Mouse (Mus musculus) telencephalon, adult 2 months (tissue): ENCODE measurements around the gene Ssbp3.

Source experiments
- DNase-seq: peaks from one replicate; pipeline ENCODE4 v3.0.0-alpha.2; 2011; ENCODE audit warnings: low read depth, low spot score

The Ssbp3 gene

GRCm38 (mm10) chr4:106985899-106986832 lies 75.7 kb downstream of the Ssbp3 start:
- no peak for DNase-seq

- no peak for DNase-seq
Measured at GRCm38 (mm10) chr4:106987725-106988364, 77.3 kb downstream of the Ssbp3 start.

- DNase-seq: no peak
Measured at GRCm38 (mm10) chr4:106988886-106989225, 78.4 kb downstream of the Ssbp3 start.

GRCm38 (mm10) chr4:106989226-106989983 lies 78.9 kb downstream of the Ssbp3 start:
- no peak for DNase-seq

GRCm38 (mm10) chr4:106993053-106993452 lies 82.6 kb downstream of the Ssbp3 start:
- DNase-seq: no peak

- DNase-seq: no peak
Measured at GRCm38 (mm10) chr4:106994252-106994651, 83.8 kb downstream of the Ssbp3 start.

- DNase-seq: no peak
Measured at GRCm38 (mm10) chr4:106995069-106995468, 84.6 kb downstream of the Ssbp3 start.

DNA sequence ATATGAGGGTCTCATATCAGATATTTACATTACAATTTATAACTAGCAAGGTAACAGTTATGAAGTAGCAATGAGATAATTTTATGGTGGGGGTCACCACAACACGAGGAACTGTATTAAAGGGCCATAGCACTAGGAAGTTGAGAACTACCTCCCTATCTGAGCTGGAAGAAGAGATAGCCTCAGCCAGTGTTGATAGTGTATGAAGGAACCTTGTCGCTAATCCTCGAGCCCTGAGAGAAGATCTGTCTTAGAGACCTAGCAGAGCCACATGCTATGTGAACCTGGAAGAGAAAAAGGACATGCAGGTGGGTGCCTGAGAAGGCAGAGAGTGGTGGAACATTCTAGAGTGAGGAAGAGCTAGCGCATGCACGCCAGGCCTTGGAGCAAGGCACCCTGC lies 85.0 kb downstream of the Ssbp3 start:
- no peak for DNase-seq

DNA sequence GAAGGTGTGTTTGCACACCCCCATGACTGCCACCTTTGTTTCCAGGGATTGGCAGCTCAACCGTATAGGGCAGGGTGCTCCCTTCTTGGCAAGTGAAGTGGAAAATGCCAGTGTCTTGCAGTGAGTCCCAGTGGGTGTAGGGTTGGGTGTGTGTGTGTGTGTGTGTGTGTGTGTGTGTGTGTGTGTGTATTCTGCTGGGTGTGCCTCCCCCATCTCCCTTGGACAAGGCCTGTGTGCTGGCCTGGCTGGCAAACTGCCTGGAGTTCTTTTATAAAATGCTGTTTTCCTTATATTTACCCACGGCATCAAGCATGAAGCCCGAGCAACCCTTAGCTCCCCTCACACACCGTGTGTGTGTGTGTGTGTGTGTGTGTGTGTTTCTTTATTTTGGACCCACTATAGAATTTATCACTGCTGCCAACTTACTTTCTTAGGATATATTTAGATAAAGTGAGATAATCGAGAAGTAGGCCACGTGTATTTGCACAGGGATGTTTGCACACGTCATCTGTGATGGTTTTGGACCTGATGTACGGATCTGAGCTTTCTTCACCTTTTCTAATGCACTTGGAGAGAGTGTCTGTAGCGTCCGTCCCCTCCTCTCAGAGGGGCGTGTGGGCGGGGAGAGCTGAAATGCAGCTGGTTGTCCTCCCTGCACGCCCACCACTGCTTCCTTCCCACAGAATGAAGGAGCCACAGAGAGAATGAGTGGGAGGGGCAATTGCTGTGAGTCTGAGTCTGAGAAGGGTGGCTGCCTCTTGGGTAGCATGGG lies 86.0 kb downstream of the Ssbp3 start:
- peak; percentile 76 for DNase-seq

GRCm38 (mm10) chr4:107001259-107001810 lies 90.8 kb downstream of the Ssbp3 start:
- no peak for DNase-seq

DNA sequence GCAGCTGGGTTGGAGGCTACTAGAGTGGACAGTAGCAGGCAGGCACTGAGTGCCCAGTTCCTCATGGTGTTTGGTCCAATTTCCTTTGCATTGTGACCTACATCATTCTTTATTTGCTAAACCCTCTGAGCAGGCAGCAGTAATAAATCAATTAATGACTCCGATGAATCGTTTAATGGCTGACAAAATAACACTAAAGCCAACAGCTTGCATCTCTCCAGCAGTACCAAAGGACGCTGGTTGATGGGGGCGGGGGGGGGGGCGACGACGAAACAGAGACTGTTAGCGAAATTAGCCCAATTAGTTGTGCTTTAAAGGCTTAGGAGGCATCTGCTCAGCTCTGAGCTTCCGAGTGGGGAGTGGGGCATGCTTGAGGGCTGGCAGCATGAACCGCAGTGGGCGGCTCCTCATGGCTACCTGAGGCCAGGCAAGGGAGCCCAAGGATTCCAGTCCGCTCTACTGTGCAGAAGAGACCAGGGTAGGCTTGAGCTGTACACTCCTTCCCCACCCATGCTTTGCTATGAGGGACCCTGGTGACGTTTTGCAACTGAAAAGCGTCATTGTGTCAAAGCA lies 91.5 kb downstream of the Ssbp3 start:
- DNase-seq: no peak

- no peak for DNase-seq
Measured at GRCm38 (mm10) chr4:107002517-107003165, 92.1 kb downstream of the Ssbp3 start.

DNA sequence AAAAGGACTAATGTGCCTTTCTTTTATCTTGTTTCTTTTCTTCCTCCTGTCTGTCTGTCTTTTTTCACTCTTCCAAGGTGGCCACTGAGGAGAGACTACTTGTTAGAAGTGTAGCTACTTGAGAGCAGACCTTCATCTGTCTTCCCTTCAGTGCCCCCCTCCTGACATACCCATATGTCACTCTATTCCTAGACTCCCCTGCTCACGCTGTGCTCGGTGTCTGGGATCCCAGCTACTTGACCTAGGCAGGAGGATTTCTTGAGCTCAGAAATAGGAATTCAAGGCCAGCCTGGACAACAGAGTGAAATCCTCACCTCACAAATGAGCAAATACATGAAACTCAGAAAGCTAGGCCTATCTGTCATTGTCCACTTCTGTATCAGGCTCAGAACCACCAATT lies 92.7 kb downstream of the Ssbp3 start:
- DNase-seq: no peak

- no peak for DNase-seq
Measured at GRCm38 (mm10) chr4:107003786-107004185, 93.3 kb downstream of the Ssbp3 start.

DNA sequence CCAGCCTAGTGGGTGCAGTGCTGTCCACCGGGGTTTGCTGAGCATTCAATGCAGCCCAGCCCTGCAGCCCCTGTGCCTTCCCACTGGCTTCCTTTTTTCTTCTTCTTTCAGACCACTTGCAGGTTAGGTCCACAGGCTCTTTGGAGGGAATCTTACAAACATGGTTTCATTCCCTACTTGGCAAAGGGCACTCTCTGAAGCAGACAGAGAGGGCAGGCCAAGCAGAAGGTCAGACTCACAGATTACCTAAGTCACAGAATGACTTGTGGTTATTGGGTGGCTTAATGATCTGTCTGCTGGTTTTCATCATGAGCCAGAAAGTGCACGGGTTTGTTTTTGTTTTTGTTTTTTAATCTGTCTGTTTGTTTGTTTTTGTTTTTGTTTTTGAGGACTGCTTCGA lies 93.8 kb downstream of the Ssbp3 start:
- no peak for DNase-seq

GRCm38 (mm10) chr4:107005166-107005565 lies 94.7 kb downstream of the Ssbp3 start:
- DNase-seq: no peak

DNA sequence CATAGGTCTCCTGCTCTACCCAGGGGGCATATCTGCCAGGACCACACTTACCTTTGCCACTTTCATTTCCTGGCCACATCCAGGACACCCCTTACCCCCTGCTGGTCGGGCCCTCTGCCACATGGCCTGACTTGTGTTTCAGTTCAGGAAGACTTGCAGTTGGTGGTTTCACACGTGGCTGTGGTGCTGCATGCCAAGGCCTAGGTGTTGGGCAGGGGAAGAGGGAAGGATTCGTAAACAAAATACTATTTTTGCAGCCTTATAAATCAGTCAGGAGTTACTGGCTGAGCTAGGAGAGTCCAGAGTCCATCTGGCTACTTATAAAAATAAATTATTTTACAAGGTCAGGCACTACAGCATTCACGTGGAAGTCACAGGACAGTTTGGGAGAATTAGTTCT lies 95.7 kb downstream of the Ssbp3 start:
- no peak for DNase-seq

DNA sequence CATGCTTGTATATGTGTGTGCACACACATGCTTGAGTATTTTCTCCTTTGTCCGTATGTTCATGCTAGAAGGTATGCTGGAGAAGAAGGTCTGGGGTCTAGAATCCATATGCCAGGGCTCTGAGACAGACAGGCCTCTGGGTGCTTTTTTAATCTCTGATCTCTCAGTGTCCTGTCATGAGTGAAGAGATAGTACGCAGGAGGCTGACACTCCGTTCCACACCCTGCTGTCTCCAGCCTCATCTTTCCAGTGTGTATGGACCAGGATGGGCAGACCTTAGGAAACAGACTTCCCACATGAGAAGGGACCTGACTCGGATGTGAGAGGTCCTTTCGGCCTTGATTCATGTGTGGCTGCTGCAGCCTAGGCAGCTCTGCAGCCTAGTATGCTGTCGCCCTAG lies 96.3 kb downstream of the Ssbp3 start:
- no peak for DNase-seq

GRCm38 (mm10) chr4:107007359-107007758 lies 96.9 kb downstream of the Ssbp3 start:
- no peak for DNase-seq

GRCm38 (mm10) chr4:107008161-107008560 lies 97.7 kb downstream of the Ssbp3 start:
- DNase-seq: no peak
